9 mouse cellular contexts compared by ENCODE assay signal in the genomic region with DNA sequence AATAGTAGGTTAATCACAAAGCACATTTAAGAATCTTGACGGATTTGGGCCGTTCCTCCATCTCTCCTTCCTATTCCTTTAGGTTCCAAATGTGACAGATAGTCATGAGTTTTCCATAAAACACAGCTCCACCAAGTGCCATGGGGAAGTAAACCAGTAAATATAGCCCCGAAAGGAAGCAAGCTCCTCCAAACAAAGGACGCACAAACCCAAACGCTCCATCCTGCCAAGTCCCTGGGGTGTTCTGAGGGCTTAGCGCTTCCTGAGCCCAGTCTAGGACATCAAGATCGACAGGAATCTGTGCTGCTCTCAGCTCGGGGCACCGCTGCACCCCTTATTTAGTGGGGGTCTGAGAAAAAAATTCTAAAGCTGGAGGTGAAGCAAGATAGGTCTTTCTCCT.
DNase-seq lines count a peak whose midpoint lies in the region; ATAC-seq lines count a peak whose summit lies in the region.
"Had no signal": no experiment of that assay in that cellular context is flagged by ENCODE, and none has a peak within 500 bp of the region (broad histone marks: within the 10 kb centered on the region; RNA-seq: fewer than 3 reads in every experiment).

No protein-coding gene starts in this region.

- peak; percentile 42 for DNase-seq in heart, adult 8-10 months (ENCODE audit: low spot score)
- peak; percentile 27 for DNase-seq in heart, postnatal 4 days
- peak; percentile 51 for DNase-seq in kidney, postnatal 10 days
- DNase-seq in lung, postnatal 14 days: peak; percentile 48
- no peak for DNase-seq in layer of hippocampus, postnatal 10 days (ENCODE audit: low spot score in 2 of 2)
- no peak for DNase-seq in forebrain, embryonic 10.5 days (ENCODE audit: extremely low spot score, low spot score)

- H3K4me2 ChIP-seq in heart, embryonic 12.5 days: no peak overlapping the region
- H3K4me2 ChIP-seq: midbrain, embryonic 15.5 days had no signal

- WGBS in heart, embryonic 12.5 days: 68% methylated on average over 9 of the region's 9 CpGs
- 83% methylated on average over 9 of the region's 9 CpGs for WGBS in forebrain, embryonic 10.5 days

- H3K9me3 ChIP-seq in heart, embryonic 12.5 days (replicated peaks): no peaks in the 10 kb centered on the region
- H3K9me3 ChIP-seq in forebrain, embryonic 10.5 days: no peaks in the 10 kb centered on the region
- H3K9me3 ChIP-seq: midbrain, embryonic 15.5 days had no signal

- no peak for ATAC-seq in heart, embryonic 12.5 days (ENCODE audit: insufficient number of reproducible peaks, low FRiP score)
- ATAC-seq in activated CD4-positive, CD25-positive, alpha-beta regulatory T cell, adult 4 months: no peak
- ATAC-seq: midbrain, embryonic 15.5 days had no signal

- H3K4me1 ChIP-seq in heart, embryonic 12.5 days (replicated peaks): peaks cover 8% of the 10 kb centered on the region; the same call in 1 of the 2 replicates
- peaks cover 7% of the 10 kb centered on the region for H3K4me1 ChIP-seq in forebrain, embryonic 10.5 days
- H3K4me1 ChIP-seq: midbrain, embryonic 15.5 days had no signal

- H3K9ac ChIP-seq in heart, embryonic 12.5 days: no peak overlapping the region
- H3K9ac ChIP-seq: midbrain, embryonic 15.5 days had no signal

- H3K27ac ChIP-seq in heart, embryonic 12.5 days (ENCODE audit: poor library complexity, severe bottlenecking): no peak overlapping the region
- H3K27ac ChIP-seq in forebrain, embryonic 10.5 days: no peak overlapping the region
- H3K27ac ChIP-seq: midbrain, embryonic 15.5 days had no signal

- H3K27me3 ChIP-seq in heart, embryonic 12.5 days (replicated peaks): no peaks in the 10 kb centered on the region
- no peaks in the 10 kb centered on the region for H3K27me3 ChIP-seq in forebrain, embryonic 10.5 days (ENCODE audit: poor library complexity, severe bottlenecking)
- H3K27me3 ChIP-seq: midbrain, embryonic 15.5 days had no signal

- peaks cover 7% of the 10 kb centered on the region; the same call in 1 of the 2 replicates for H3K36me3 ChIP-seq in heart, embryonic 12.5 days
- no peaks in the 10 kb centered on the region for H3K36me3 ChIP-seq in forebrain, embryonic 10.5 days (replicated peaks)
- H3K36me3 ChIP-seq: midbrain, embryonic 15.5 days had no signal

- no peak overlapping the region for H3K4me3 ChIP-seq in heart, embryonic 12.5 days
- H3K4me3 ChIP-seq in forebrain, embryonic 10.5 days: no peak overlapping the region
- H3K4me3 ChIP-seq: midbrain, embryonic 15.5 days had no signal

Comparison
In these comparisons a context has a peak if more than half of its experiments do, and no peak if none do; other contexts are left out.
1. DNase-seq: peak in heart, adult 8-10 months (single experiment), heart, postnatal 4 days (single experiment), kidney, postnatal 10 days (single experiment) and lung, postnatal 14 days (single experiment); none in layer of hippocampus, postnatal 10 days (0 of 2) and forebrain, embryonic 10.5 days (single experiment).